Mouse (Mus musculus) fibroblast of lung, adult 2 months (primary cell): ENCODE data around the gene Pde3b.
"Not testable (repeated sequence)": the region's sequence is repeated elsewhere in the genome, so short reads cannot be mapped to it uniquely, and the experiment has no call there.

Source experiments
- DNase-seq: peaks from one replicate; pipeline ENCODE4 v3.0.0-alpha.2; 2011; ENCODE audit warnings: low read depth

Gene Pde3b

GRCm38 (mm10) chr7:114414421-114415335 lies at the start of gene Pde3b:
Pde3b (plus strand) TSS chr7:114415281.
- no peak for DNase-seq

GRCm38 (mm10) chr7:114402130-114402529 lies 13.0 kb upstream of the Pde3b start:
- no peak for DNase-seq

- DNase-seq: no peak
Measured at GRCm38 (mm10) chr7:114415336-114416020, 397 bp downstream of the Pde3b start.

GRCm38 (mm10) chr7:114416021-114416845 lies 1.2 kb downstream of the Pde3b start:
- DNase-seq: no peak

GRCm38 (mm10) chr7:114419331-114419730 lies 4.2 kb downstream of the Pde3b start:
- not testable (repeated sequence) for DNase-seq

GRCm38 (mm10) chr7:114420918-114421317 lies 5.8 kb downstream of the Pde3b start:
- no peak for DNase-seq

GRCm38 (mm10) chr7:114422224-114422623 lies 7.1 kb downstream of the Pde3b start:
- no peak for DNase-seq

- DNase-seq: no peak
Measured at GRCm38 (mm10) chr7:114429768-114430167, 14.7 kb downstream of the Pde3b start.

GRCm38 (mm10) chr7:114431966-114432365 lies 16.9 kb downstream of the Pde3b start:
- DNase-seq: no peak

- DNase-seq: no peak
Measured at GRCm38 (mm10) chr7:114439726-114440125, 24.6 kb downstream of the Pde3b start.

GRCm38 (mm10) chr7:114440494-114440893 lies 25.4 kb downstream of the Pde3b start:
- DNase-seq: no peak

GRCm38 (mm10) chr7:114452876-114453275 lies 37.8 kb downstream of the Pde3b start:
- DNase-seq: no peak

GRCm38 (mm10) chr7:114453300-114453990 lies 38.4 kb downstream of the Pde3b start:
- DNase-seq: no peak

GRCm38 (mm10) chr7:114454858-114455257 lies 39.8 kb downstream of the Pde3b start:
- DNase-seq: no peak

GRCm38 (mm10) chr7:114456904-114457303 lies 41.8 kb downstream of the Pde3b start:
- DNase-seq: no peak

- DNase-seq: no peak
Measured at GRCm38 (mm10) chr7:114459909-114460308, 44.8 kb downstream of the Pde3b start.

- no peak for DNase-seq
Measured at GRCm38 (mm10) chr7:114461727-114462126, 46.6 kb downstream of the Pde3b start.

GRCm38 (mm10) chr7:114466358-114466757 lies 51.3 kb downstream of the Pde3b start:
- DNase-seq: no peak

GRCm38 (mm10) chr7:114472471-114472870 lies 57.4 kb downstream of the Pde3b start:
- no peak for DNase-seq

- DNase-seq: no peak
Measured at GRCm38 (mm10) chr7:114474889-114475288, 59.8 kb downstream of the Pde3b start.

GRCm38 (mm10) chr7:114477884-114478283 lies 62.8 kb downstream of the Pde3b start:
- DNase-seq: no peak

- no peak for DNase-seq
Measured at GRCm38 (mm10) chr7:114478901-114479300, 63.8 kb downstream of the Pde3b start.
